Mouse (Mus musculus) liver, adult 2 months (tissue): ENCODE results near the gene Aox2.

Experiments
- CTCF ChIP-seq: fragments of 200-500 bp; IDR thresholded peaks from 2 replicates; pipeline ENCODE4 v1.5.1; 2011; ENCODE audit warnings: low read depth, low read length, control low read depth
- POLR2A ChIP-seq: fragments of 200-500 bp; IDR thresholded peaks from 2 replicates; pipeline ENCODE4 v1.6.1; 2011; ENCODE audit warnings: low read length, control low read depth; ENCODE audit not compliant: insufficient read depth; ENCODE audit errors: extremely low read depth

DNA sequence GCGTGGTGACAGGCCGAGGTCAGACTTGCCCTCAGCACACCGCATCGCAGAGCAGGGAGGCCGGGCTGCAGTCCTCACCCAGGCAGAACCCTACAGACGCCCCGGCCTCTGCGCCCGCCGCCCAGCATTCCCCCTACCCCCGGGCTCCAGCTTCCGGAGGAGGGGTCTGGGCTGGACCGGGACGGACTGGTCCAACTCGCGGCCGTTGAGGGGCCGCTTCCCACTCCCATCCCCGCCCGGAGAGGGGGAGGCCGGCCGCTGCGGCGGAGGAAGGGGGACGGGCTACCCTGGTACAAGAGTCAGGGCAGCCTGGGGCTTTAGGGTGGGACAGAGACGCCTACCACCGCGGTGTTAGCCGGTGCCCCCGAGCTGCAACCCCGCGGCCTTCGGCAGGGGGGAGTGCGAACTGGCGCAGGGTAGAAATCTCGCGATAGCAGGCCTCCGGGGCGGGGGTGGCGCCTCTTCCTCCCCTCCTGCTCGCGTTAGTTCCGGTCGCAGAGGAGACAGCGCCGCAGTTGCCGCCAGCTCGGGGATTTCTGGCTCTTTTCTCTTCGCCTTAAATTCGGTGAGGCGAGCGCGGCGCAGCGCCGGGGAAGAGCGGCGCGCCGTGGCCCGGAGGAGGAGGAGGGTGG lies 114.6 kb downstream of the Aox2 start, which contains the start of gene Bzw1:
- no peak for TF ChIP-seq CTCF
- TF ChIP-seq POLR2A, result peak; percentile 85
